Mouse (Mus musculus): ENCODE results near the gene Wdr13.
"Not testable (repeated sequence)": the region's sequence is repeated elsewhere in the genome, so short reads cannot be mapped to it uniquely, and the experiment has no call there.

The Wdr13 gene

DNA sequence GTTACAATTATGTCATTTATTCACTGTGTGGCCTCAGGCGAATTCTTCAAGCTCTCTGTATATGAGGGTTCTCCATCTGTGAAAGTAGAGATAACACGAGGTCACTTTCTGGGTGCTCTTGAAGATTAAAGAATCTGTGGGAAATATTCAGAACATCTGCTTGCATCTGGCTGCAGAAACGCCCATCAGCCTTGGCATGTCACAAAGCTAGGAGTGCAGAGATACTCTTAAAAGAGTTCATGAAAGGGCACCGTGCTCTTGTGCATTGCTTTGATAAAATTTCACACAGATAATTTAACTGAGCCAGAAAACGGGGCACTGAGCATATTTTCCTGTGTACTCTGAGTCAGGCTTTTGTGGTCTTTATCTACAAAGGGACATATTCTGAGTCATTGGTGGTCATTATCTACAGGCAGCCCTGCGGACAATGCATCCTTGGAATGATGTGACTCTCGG, 30.5 kb downstream of the Wdr13 start:
- DNase-seq = no peak

DNA sequence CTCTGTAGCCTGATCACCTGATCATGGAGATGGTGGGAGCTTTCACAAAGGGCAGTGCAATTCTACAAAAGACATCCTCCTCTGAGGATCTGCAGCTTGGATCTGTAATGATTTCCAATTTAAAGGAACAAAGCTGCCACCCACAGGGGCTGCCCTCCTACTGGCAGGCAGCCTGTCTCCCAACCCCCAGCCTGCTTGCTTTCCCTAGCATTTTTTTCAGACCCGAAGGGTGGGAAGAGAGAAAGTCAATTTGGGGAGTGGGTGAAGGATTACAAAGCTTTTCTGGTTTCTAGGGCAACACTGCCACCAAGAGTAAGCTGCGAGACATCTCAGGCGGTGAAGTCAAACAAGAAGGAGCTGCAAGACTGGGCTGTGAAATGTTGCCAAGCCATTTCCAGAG, 31.7 kb downstream of the Wdr13 start:
- peak; percentile 77 to 82 for DNase-seq

DNA sequence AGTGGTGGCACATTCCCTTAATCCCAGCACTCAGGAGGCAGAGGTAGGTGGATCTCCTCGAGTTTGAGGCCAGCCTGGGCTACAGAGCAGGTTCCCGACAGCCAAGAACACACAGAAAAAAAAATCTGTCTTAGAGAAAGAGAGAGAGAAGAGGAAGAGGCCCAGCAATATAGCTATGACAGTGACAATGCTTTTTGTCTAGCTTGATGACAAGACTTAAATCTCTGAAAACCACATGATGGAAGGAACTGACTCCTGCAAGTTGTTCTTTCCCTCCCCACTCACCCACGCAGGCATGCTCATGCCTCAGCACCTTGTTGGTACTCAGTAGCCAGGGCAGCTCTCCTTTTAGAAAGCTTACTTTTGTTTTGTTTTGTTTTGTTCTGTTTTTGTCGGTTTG, 33.3 kb downstream of the Wdr13 start:
- DNase-seq = no peak

DNA sequence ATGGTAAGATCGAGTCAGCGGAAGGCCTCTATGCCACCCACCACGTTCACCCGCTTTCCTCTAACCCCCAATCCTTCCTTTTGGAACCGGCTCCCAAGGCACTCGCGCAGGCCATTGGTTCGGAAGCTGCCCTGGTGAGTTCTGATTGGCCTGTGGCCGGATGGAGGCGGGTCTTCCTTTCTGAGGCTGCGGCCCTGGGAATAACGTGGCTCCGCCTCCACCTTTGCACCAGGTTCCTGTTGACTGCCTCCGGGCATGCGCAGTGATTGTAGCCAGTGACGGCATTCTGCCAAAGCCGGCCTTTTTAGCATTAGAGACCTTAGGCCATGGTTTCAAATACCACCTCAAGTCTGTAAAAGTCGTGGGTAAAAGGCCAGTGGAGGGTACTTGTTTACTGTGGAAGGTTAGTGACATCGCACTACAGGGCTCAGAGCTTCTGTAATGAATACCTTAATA, 35.9 kb downstream of the Wdr13 start:
- DNase-seq = peak; percentile 97

DNA sequence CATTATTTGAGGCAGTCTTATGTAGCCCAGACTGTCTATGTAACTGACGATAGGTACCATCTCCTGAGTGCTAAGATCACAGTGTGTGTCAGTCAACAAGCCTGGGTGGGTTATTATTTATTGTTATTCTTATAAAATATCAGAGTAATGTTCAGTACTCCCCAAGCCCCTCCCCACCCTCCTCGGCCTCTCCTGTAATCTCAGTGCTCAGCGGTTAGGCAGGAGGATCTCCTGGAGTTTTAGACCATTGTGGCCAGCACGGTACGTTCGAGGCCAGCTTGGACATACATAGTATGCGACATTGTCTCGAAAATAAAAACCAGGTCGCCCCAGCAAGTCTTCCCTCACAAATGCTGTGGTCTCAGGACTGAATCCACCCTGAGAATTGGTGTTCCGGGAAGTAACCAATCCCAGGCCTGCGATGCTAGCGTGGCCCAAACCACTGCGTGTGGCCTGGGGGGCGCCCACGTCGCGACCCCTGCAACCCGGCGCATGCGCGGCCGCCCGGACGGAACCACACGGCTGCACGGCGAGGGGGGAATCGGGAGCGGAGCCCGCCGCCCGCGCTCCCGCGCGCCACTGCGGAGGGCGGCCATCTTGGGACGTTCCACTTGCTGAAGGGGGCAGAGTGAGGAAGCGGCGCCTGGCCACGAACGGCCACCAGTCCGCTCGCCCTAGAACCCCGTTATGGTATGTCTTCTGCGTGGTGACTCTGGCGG, 36.5 kb downstream of the Wdr13 start:
- peak; percentile 83 to 86 for DNase-seq

DNA sequence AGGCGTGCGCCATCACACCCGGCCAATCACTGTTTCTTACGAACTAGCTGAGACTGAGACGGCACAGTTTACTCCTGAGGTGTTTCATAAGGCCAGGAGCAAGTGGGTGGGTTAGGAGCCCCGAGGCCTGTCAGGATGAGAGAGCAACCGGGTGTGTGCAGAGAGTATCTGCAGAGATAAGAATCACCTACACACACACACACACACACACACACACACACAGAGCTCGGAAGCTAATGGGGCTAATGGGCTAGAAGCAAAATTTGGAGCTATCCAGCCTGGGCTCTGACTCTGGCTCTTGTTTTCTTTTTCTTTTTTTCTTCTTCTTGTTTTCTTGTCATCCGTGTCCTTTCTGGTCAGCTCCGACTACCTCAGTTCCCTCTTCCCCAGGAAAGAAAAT, 37.1 kb downstream of the Wdr13 start:
- DNase-seq = peak; percentile 15 to 22

DNA sequence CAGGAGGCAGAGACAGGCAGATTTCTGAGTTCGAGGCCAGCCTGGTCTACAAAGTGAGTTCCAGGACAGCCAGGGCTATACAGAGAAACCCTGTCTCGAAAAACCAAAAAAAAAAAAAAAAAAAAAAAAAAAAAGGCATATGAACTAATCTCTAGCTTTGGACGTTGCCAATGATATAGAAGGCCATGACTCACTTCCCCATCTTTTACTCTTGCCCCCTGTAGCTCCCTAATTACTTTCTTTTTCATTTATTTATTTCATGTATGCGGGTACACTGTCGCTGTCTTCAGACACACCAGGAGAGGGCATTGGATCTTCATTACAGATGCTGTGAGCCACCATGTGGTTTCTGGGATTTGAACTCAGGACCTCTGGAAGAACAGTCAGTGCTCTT, 41.7 kb downstream of the Wdr13 start:
- not testable (repeated sequence) for DNase-seq

DNA sequence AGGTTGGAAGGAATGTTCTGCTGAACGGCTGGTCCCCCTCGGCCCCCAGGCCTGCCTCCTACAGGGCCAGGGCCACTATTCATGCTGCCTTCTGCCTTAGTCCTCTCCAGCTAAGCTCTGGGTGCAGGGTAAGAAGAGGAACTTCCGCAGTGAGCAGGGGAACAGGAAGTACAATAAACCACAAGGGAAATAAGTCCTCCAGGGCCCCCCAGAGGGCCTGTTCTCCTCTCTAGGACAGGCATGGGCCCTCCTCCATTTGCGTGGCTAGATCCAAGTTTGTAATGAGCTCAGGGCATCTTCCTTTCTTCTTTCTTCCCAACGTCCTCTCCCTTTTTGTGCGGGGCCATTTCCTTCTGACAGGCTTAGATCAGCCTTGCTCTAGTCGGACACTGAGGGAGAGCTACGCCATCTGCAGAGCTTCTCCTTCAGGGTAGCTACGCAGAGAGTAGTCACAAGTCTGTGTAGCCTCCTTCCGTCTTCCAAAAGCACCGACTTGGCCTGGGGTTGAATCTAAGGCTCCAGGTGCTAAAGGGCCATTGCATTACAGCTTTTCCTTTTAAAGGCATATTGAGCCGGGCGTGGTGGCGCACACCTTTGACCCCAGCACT, 42.2 kb downstream of the Wdr13 start, which contains the start of gene Was:
TSS of gene Was (minus strand) at position 153 of the 608 bp plus-strand sequence.
- DNase-seq = no peak

DNA sequence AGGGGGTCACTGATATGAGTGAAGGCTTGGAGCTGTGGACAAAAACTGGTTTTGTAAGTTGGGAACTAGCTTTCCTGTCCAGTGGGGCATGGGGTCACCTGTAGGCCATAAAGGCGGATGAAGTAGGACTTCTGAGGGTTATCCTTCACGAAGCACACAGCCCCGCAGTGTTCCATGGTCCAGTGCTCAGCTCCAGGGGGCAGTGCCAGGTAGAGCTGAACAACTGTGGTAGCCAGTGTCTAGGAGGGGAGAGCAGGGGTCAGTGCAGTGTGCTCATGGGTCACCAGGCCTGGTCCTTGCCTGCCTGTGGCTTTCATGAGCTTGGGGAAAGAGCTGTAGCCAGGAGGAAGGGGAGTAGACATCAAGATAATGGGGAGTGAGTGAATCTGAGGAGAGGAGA, 42.9 kb downstream of the Wdr13 start:
- no peak for DNase-seq

DNA sequence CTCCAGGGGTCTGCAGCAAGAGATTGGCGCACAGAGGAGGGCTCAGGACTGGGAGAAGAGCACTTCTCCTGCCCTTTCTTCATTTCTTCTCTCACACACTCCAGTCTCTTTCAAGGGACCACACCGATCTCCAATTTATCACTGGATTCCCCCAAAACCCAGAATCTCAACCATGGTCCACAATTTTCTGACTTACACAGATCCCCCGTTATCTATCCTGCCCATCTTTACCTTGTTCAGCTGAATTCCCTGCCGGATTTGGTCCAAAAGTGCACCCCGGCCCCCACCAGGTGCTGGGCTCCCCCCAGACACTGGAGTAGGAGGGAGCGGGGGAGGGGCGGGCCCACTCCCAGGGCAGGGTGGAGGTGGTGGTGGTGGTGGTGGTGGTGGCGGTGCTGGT, 47.1 kb downstream of the Wdr13 start:
- DNase-seq = no peak

DNA sequence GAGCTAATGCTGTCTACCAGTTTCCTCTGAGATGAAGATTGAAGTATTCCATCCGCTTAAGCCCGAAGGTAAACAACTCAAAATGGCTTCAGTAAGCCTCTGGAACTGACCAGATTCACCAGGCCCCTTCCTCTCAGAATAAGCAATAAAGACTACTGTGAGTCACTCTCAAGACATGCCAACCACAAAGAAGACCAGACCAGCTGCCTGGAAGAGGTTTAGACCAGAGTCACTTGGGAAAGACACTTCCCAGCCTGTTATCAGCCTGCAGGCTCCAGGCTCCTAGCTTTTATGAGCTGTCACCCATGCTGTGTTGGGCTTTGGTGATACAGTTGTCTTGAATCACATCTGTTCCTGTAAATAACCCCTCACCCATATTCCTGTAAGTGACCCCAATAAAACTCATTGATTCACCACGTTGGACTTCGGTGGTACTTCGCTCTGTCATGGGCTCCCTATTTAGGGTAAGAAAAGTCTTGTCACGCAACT, 47.9 kb downstream of the Wdr13 start:
- no peak for DNase-seq

DNA sequence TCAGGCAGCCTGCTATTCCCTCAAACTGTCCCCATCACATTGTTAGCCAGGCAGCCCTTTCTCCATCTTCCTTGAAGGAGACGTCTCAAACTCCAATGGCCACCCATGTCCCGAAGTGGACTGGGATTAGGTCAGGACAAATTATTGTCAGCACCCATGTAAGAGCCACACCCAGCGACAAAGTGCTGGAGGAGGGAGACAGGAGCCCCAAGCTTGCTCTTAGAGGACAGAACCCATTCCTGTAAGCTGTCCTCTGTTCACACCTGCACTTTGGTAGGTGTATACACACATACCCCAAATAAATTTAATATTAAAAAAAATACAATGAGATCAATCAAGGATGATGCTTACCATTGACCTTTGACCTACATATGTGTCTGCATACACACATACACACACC, 57.6 kb downstream of the Wdr13 start:
- DNase-seq = no peak

DNA sequence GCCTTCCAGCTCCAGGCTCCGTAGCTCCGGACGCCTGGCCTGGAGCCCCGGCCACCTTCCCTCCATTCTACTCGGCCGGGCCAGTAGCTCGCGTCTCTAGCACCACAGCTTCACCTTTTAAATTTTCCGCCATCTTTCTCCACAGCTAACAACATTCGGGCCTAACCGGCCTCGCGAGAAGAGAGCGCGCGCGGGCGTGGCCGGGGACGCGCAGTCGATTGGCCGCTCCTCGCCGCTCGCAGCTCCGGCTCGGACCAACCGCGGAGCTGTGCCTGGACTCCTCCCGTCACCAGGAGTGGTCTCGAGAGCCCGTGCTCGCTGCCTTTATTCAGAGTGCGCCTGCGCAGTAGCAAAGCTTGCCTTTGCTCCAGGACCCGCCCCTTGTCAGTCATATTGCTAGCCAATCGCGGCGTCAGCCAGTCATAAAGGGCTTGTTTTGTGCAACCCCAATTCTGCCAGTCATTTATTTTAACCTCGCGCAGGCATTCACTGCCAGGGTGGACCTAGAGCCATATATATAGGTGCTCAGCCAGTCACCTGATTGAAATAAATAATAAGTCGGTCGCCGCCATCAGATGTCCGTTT, 58.2 kb downstream of the Wdr13 start, which contains the start of gene Suv39h1:
TSS of gene Suv39h1 (minus strand) at position 331 of the 585 bp plus-strand sequence.
- DNase-seq = peak; percentile 92 to 93

DNA sequence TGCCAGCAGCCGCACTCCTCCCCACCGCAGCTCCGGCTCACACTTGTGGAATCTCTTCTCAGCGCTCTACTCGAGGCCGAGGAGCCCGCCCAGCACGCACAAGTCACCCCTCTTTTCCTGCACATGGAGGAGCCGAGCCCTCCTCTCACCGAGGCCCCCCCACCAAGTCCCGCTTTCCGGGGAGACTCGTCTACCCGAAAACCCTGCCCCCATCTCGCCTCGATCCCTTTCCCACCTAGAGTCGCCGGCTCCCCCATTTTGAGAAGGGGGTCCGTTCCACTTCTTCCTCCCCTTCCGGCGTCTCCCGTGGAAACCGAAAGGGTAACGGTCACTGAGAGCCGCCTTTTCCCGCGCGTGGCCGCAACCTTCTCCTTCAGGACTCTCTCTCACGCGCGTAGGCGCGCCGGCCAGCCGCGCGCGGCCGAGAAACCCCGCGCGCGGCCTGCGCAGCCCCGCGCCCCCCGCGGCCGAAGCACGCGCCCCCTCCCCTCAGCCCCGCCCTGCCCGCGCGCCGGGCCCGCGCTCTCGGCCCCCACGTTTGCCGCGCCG, 58.7 kb downstream of the Wdr13 start:
- peak; percentile 25 to 47 for DNase-seq
